Mouse (Mus musculus) hindlimb bud, embryonic 11.5 days (tissue): ENCODE results near the gene Defb19.

Source experiments
- DNase-seq: peaks from one replicate; pipeline ENCODE4 v3.0.0-alpha.2; 2012; ENCODE audit warnings: low read depth, low spot score; ENCODE audit errors: extremely low spot score

Gene Defb19

GRCm38 (mm10) chr2:152580107-152580506 lies at the start of gene Defb19:
Gene Defb19, minus strand, starts transcription at chr2:152580312.
- DNase-seq, result no peak

DNA sequence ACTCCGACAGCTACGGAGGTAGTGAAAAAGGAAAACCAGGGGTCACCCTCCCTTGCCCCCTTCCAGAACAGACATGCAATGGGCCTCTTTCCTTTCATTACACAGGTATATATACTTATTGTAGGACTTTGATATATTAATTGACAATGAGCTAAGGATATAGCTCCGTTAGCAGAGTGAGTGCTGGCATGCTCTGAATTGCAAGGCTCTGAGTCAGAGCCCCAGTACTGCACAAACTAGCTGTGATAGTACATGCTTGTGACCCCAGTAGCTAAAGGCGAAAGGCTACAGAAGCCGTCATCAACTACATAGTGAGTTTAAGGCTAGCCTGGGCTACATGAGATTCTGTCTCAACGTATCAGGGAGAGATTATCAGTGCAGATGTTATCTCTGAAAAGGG lies 49.8 kb upstream of the Defb19 start:
- DNase-seq, result no peak

- no peak for DNase-seq
Observed at GRCm38 (mm10) chr2:152629239-152629638, 49.1 kb upstream of the Defb19 start.

DNA sequence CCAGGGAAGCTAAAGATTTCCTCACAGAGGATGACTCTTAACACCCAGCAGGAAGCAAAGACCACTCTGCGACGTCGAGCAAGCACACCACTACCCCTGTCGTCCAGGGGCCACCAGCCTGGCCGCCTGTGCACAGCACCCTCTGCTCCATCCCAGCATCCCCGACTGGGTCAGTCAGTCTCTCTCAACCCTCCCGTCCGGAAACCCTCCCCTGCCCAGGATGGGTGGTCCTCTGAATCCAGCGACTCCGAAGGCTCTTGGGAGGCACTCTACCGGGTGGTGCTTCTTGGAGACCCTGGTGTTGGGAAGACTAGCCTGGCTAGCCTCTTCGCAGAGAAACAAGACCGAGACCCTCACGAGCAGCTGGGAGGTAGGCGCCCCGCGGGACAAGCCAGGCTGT lies 48.0 kb upstream of the Defb19 start:
- DNase-seq, result no peak

DNA sequence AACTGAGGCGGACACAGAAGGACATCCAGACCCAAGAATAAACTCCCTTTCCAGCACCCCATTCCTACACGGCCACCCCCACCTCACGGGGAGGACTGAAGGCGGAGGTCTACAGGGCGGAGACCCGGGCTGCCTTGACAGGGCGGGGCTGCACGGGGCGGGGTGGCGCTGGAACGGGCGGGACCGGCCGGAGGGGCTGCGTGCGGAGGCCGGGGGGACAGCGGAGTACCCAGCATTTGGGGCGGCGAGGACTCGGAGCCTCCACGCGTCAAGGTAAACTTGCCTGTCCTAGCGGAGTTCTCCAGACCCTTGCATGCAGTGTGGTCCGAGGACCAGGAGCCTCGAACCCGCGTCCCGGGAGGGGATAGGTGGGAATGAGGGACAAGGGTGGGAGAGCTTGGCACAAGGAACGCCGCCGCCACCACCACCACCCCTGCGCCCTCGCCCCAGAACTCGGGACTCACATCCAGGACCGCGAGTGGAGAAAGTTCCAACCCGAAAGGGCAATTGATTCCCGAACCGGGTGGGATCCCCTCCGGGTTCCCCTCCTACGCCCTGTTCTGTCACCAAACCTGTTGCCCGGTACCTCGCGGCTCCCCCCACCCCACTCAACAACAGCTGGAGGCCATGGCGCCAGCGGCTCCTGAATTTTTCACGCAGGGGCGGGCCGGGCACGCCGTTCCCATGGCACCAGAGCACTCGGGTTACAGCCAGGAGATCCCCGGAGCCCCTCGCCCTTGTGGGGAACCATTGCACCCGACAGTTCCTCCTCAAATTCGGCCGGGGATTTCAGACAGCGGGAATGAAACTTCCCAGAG lies 46.9 kb upstream of the Defb19 start, which contains the start of gene Rem1:
Gene Rem1 (plus strand): TSS at position 178 of the 818 bp plus-strand sequence.
- no peak for DNase-seq

- DNase-seq, result no peak
Observed at GRCm38 (mm10) chr2:152625256-152625655, 45.1 kb upstream of the Defb19 start.

DNA sequence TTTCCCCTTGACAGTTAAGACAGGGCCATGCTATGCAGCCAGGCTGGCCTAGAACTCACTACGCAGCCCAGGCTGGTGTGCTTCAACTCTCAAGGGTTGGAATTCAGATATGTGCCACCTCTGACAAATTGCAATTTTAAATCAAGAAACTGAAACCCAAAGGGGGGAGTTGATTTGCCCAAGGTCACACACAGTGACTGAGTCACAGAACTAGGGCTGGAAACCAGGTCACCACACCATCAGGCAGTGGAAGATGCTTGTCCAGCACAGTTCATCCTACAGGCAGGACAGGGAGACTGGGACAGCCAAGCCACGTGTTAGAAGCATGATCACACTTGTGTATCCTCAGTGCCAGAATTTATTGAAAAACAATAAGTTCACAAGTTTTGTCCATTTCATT lies 44.5 kb upstream of the Defb19 start:
- no peak for DNase-seq

DNA sequence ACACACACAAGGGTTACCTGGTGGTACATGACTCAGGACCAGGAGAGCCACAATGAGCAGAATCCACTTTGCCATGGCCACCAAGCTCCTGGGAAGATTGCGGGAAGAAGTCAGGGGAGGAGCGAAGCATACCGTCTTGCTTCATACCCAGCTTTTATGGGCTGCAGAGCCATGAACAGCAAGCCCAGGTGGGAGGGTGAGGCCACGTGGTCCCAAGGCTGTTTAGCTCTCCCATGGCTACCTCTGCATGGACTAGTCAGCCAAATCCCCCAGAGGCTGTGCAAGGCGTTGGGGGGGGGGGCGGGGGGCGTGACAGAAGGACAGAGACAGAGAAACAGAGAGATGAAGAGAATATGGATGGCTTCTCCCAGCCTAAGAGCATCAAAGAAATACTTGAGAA lies 42.8 kb upstream of the Defb19 start, which contains the start of gene Defb25:
Gene Defb25 (minus strand): TSS at position 101 of the 400 bp plus-strand sequence.
- no peak for DNase-seq

DNA sequence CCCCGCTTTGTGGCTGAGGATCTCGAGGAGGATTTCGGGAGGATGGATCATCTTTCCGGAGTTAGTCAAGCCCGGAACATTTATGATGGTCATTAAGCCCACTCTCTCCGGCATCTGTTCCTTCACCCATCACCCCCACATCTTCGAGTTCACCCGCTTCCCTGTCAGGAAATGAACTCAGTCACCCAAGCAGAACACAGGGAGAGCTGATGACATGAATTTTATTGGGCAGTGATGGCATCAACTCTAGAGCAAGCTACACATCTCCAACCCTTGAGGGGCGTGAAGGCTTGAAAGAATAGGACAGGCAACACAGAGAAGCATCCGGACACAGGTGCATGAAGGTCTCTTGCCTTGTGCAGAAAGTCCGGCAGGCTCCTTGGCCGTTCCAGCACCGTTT lies 42.0 kb upstream of the Defb19 start:
- no peak for DNase-seq

GRCm38 (mm10) chr2:152620367-152621134 lies 40.4 kb upstream of the Defb19 start:
- no peak for DNase-seq

GRCm38 (mm10) chr2:152617374-152617773 lies 37.3 kb upstream of the Defb19 start:
- DNase-seq, result no peak

- no peak for DNase-seq
Observed at GRCm38 (mm10) chr2:152616470-152616869, 36.4 kb upstream of the Defb19 start.

DNA sequence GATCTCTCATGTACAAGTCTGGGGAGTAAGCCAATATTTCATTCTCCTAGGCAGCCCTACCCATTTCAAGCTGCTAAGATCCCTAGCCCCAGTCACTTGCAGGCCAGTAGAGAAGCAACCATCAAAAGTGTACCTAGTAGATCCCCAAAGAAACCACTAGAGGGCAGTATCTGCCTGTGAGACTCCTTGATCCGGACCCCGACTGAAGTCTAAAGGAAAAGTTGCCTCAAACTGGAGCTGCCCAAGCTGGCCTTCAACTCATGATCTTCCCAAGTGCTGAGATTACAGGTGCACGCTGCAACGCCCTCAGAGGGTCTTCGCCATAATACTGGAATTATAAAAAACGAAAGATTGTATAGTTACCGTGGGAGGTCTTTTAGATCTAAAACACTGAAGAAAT lies 35.5 kb upstream of the Defb19 start:
- peak; percentile 64 for DNase-seq

DNA sequence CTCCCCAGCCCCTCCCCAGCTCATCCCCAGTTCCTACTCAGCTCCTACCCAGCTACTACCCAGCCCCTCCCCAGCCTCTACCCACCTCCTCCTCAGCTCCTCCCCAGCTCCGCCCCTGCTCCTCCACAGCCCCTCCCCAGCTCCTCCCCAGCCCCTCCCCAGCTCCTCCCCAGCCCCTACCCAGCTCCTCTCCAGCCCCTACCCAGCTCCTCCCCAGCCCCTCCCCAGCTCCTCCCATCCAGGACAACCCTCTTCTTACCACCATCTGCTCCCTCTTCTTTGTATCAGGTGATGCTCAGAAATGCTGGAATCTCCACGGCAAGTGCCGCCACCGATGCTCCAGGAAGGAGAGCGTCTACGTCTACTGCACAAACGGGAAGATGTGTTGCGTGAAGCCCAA lies 32.1 kb upstream of the Defb19 start:
- no peak for DNase-seq

GRCm38 (mm10) chr2:152608719-152609118 lies 28.6 kb upstream of the Defb19 start:
- DNase-seq, result no peak

GRCm38 (mm10) chr2:152607746-152608145 lies 27.6 kb upstream of the Defb19 start:
- no peak for DNase-seq

DNA sequence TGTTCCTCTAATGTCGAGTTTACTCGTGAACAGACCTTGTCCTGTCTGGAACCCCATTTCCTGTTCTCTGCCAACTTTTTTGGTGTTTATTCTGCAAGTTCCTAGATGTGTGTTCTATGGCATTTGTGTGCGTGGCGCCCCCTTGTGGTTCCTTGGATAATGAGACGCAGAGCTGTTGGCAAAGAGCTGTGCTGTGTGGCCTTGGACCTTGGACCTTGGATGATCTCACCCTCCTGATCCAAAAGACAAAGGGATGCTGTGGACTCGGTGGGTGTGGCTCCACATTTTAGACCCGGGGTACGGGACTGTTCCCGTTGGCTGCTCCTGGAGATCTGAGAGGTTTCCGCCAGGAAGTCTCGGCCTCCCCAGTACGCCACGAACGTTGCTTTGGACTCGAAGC lies 23.9 kb upstream of the Defb19 start, which contains the start of gene Defb36:
Gene Defb36 (plus strand): TSS at position 271 of the 400 bp plus-strand sequence.
- no peak for DNase-seq

GRCm38 (mm10) chr2:152601275-152601960 lies 21.3 kb upstream of the Defb19 start:
- no peak for DNase-seq

DNA sequence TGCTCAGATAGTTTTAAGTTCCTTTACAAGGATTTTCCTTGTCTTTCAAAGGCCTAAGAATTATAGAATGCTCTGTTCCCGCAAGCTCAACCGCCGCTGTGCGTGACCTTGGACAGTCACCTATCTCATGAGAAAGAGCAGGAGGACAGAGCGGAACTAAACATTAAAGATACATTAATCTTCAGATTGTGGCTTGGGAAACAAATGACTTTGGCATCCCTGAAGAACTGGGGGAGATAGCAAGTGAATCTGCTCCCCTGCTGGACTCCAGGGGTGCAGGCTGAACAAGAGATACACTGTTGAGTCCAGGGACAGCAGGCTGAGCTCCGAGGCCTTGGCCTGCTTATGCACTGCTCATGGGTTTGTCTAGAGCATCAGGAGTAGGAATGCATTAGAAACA lies 20.0 kb upstream of the Defb19 start:
- DNase-seq, result no peak

DNA sequence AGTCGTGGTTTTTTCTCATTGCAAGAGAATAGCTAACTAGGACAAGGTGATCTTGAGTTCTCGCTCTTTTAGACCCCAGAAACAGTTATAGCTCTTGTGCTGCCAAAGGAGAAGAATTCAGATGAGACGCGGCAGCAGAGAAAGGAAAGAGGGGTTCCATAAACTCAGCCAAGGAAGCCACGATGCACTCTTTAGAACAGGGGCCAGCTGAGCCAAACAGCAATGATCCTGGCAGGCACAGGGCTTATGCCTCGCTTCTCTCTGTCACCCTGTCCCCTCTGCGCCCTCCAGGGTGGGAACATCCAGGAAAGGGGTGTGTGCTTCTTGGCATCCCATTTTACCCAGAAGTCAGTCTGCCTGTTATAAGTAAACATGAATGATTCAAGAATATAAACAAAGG lies 19.2 kb upstream of the Defb19 start, which contains the start of gene Defb45:
Gene Defb45 (minus strand): TSS at position 101 of the 400 bp plus-strand sequence.
- no peak for DNase-seq

- DNase-seq, result no peak
Observed at GRCm38 (mm10) chr2:152589021-152589420, 8.9 kb upstream of the Defb19 start.
